In genomic region chr13:75859264-75859844, GRCm38 (mm10) we compare ENCODE assay signal across 19 mouse cellular contexts. TPM values are rescaled to one million over a fixed set of nuclear protein-coding genes. Genes with fewer than 3 reads are reported as not detected.
DNase-seq lines count a peak whose midpoint lies in the region; ATAC-seq and TF ChIP-seq lines count a peak whose summit lies in the region.
"Had no signal": no experiment of that assay in that cellular context is flagged by ENCODE, and none has a peak within 500 bp of the region (broad histone marks: within the 10 kb centered on the region; RNA-seq: fewer than 3 reads in every experiment).

No protein-coding gene starts in this region.

- H3K27me3 ChIP-seq in kidney, adult 2 months (replicated peaks; ENCODE audit: control insufficient read depth, insufficient read depth, low read length) = no peaks in the 10 kb centered on the region
- H3K27me3 ChIP-seq in Patski = no peaks in the 10 kb centered on the region
- H3K27me3 ChIP-seq in small intestine, adult 2 months (ENCODE audit: control insufficient read depth, insufficient read depth, low read length) = no peaks in the 10 kb centered on the region
- H3K27me3 ChIP-seq in forebrain, embryonic 15.5 days = no peaks in the 10 kb centered on the region
- H3K27me3 ChIP-seq: embryonic facial prominence, embryonic 12.5 days; forebrain, embryonic 13.5 days had no signal

- H3K36me3 ChIP-seq in kidney, adult 2 months (ENCODE audit: control insufficient read depth, insufficient read depth, low read length) = no peaks in the 10 kb centered on the region
- peaks cover 2% of the 10 kb centered on the region; the same call in 1 of the 2 replicates for H3K36me3 ChIP-seq in small intestine, adult 2 months (ENCODE audit: control insufficient read depth, insufficient read depth, low read length)
- no peaks in the 10 kb centered on the region for H3K36me3 ChIP-seq in forebrain, embryonic 15.5 days
- H3K36me3 ChIP-seq: embryonic facial prominence, embryonic 10.5 days; embryonic facial prominence, embryonic 12.5 days had no signal

- H3K4me1 ChIP-seq in kidney, adult 2 months (ENCODE audit: control insufficient read depth, insufficient read depth, low read length) = no peaks in the 10 kb centered on the region
- H3K4me1 ChIP-seq in small intestine, adult 2 months (ENCODE audit: control insufficient read depth, insufficient read depth, insufficient read length, low read length) = no peaks in the 10 kb centered on the region
- no peaks in the 10 kb centered on the region for H3K4me1 ChIP-seq in forebrain, embryonic 15.5 days
- H3K4me1 ChIP-seq: embryonic facial prominence, embryonic 10.5 days; embryonic facial prominence, embryonic 12.5 days; forebrain, embryonic 13.5 days had no signal

- TF ChIP-seq POLR2A in kidney, adult 2 months (IDR thresholded peaks at IDR 0.05; ENCODE audit: low read depth, low read length) = no peak
- no peak for TF ChIP-seq POLR2A in small intestine, adult 2 months (IDR thresholded peaks at IDR 0.05; ENCODE audit: low read depth, low read length)

- no peak overlapping the region for H3K27ac ChIP-seq in kidney, adult 2 months (ENCODE audit: insufficient read depth, low read depth, low read length)
- peak overlapping the region; percentile 67 for H3K27ac ChIP-seq in small intestine, adult 2 months (ENCODE audit: insufficient read depth, low read depth, low read length)
- H3K27ac ChIP-seq in forebrain, embryonic 15.5 days (replicated peaks) = no peak overlapping the region
- H3K27ac ChIP-seq: embryonic facial prominence, embryonic 10.5 days; embryonic facial prominence, embryonic 12.5 days; forebrain, embryonic 13.5 days had no signal

- no peak overlapping the region for H3K4me3 ChIP-seq in kidney, adult 2 months (ENCODE audit: insufficient read depth, low read depth, low read length)
- no peak overlapping the region for H3K4me3 ChIP-seq in small intestine, adult 2 months (ENCODE audit: low read depth, low read length)
- no peak overlapping the region for H3K4me3 ChIP-seq in forebrain, embryonic 15.5 days
- H3K4me3 ChIP-seq: embryonic facial prominence, embryonic 10.5 days; embryonic facial prominence, embryonic 12.5 days; forebrain, embryonic 13.5 days had no signal

- in situ Hi-C loops in Patski (cut with MboI; ENCODE audit: low pct_unique_long_range_greater_than_20kb) = loop anchor here (25.0 kb wide), 1 partner anchor 997 kb away; no protein-coding TSS in a partner anchor

- no peak overlapping the region for H3K4me2 ChIP-seq in forebrain, embryonic 15.5 days (replicated peaks)
- H3K4me2 ChIP-seq: embryonic facial prominence, embryonic 12.5 days; forebrain, embryonic 13.5 days had no signal

- DNase-seq in kidney, adult 2 months = peak; percentile 17
- no peak for DNase-seq in kidney, adult 8-10 months
- no peak for DNase-seq in Patski (ENCODE audit: low read depth, low spot score)
- DNase-seq in frontal cortex, adult 2 months (ENCODE audit: extremely low spot score in 1 of 2, low spot score in 1 of 2) = no peak
- DNase-seq: adrenal gland, adult 8-10 months; adrenal gland, postnatal 14 days; adrenal gland, postnatal 36 days; cerebellum, adult 11-12 months; cerebellum, adult 2 months; cerebellum, adult 9-10 months; cerebellum, postnatal 10 days; cerebellum, postnatal 25 days had no signal

- H3K9ac ChIP-seq in forebrain, embryonic 15.5 days (replicated peaks) = no peak overlapping the region
- H3K9ac ChIP-seq: embryonic facial prominence, embryonic 12.5 days; forebrain, embryonic 13.5 days had no signal

- H3K9me3 ChIP-seq in forebrain, embryonic 15.5 days = no peaks in the 10 kb centered on the region
- H3K9me3 ChIP-seq: embryonic facial prominence, embryonic 12.5 days; forebrain, embryonic 13.5 days had no signal

- no peak for TF ChIP-seq CTCF in kidney, adult 2 months (conservative IDR thresholded peaks at IDR 0.05; ENCODE audit: insufficient read depth, insufficient read length, low read depth, low read length)
- no peak for TF ChIP-seq CTCF in Patski (IDR thresholded peaks at IDR 0.05)
- no peak for TF ChIP-seq CTCF in small intestine, adult 2 months (IDR thresholded peaks at IDR 0.05; ENCODE audit: extremely low read depth, insufficient read length, insufficient replicate concordance, low read depth, low read length)

- WGBS in kidney, adult 2 months = 39% methylated on average over 1 of the region's 1 CpGs
- WGBS in small intestine, adult 2 months = 32% methylated on average over 1 of the region's 1 CpGs
- WGBS in forebrain, embryonic 15.5 days = 51% methylated on average over 1 of the region's 1 CpGs

- POLR2A ChIA-PET in Patski (lab: Charles Lee) = no interaction called here

- ATAC-seq in Patski = peak; percentile 47
- no peak for ATAC-seq in forebrain, embryonic 15.5 days (replicated peaks)
- ATAC-seq: activated CD4-positive, CD25-positive, alpha-beta regulatory T cell, adult 4 months; forebrain, embryonic 13.5 days; forebrain, embryonic 16.5 days had no signal

- CTCF ChIA-PET in Patski (lab: Charles Lee) = no interaction called here

RNA-seq across cellular contexts. Expression of gene Glrx, which starts 19.7 kb away (rescaled TPM):
- 47.1 and 56.4 TPM in 2 replicates for polyA plus RNA-seq in kidney, adult 2 months (2012; rRNA removed)
- polyA plus RNA-seq in Patski (2021) = 123 TPM
- polyA plus RNA-seq in small intestine, adult 2 months (2012; rRNA removed) = 63.7 and 205 TPM in 2 replicates
- 67.2 and 71.6 TPM in 2 replicates for polyA plus RNA-seq in frontal cortex, adult 2 months (2012; rRNA removed)
- polyA plus RNA-seq in forebrain, embryonic 15.5 days (2015; fragmentation: Nextera tagmentation; extraction: Ambion mirVana) = 29.5 and 31.5 TPM in 2 replicates
